Mouse (Mus musculus) embryonic facial prominence, embryonic 15.5 days (tissue): ENCODE data around the gene Apba3. TPM values are rescaled to one million over a fixed set of nuclear protein-coding genes. Genes with fewer than 3 reads are reported as not detected.

Experiments
- ATAC-seq: fragments of 200-750 bp; cut with Nextera tagmentation; 2 replicates; pipeline ENCODE4 v1.8.0; 2017; ENCODE audit warnings: low read depth, moderate TSS enrichment; ENCODE audit not compliant: insufficient number of reproducible peaks, low FRiP score, low TSS enrichment
- H3K27ac ChIP-seq: fragments of 300-500 bp; sonication (generic); replicated peaks from 2 replicates; pipeline ENCODE4 v1.5.1; 2015; ENCODE audit warnings: mild to moderate bottlenecking, inconsistent platforms
- H3K27me3 ChIP-seq: fragments of 300-500 bp; sonication (generic); 2 replicates; pipeline ENCODE4 v1.6.1; 2015; ENCODE audit warnings: inconsistent platforms
- H3K36me3 ChIP-seq: fragments of 300-500 bp; sonication (generic); 2 replicates; pipeline ENCODE4 v1.6.1; 2015; ENCODE audit warnings: mild to moderate bottlenecking, inconsistent platforms
- H3K4me1 ChIP-seq: fragments of 300-500 bp; sonication (generic); 2 replicates; pipeline ENCODE4 v1.6.1; 2015; ENCODE audit warnings: inconsistent platforms
- H3K4me2 ChIP-seq: fragments of 300-500 bp; sonication (generic); replicated peaks from 2 replicates; pipeline ENCODE4 v1.6.1; 2015; ENCODE audit warnings: mild to moderate bottlenecking, inconsistent platforms
- H3K4me3 ChIP-seq: fragments of 300-500 bp; sonication (generic); replicated peaks from 2 replicates; pipeline ENCODE4 v1.5.1; 2015; ENCODE audit warnings: mild to moderate bottlenecking, inconsistent platforms
- H3K9ac ChIP-seq: fragments of 300-500 bp; sonication (generic); 2 replicates; pipeline ENCODE4 v1.6.1; 2015; ENCODE audit warnings: inconsistent platforms
- H3K9me3 ChIP-seq: fragments of 300-500 bp; sonication (generic); replicated peaks from 2 replicates; pipeline ENCODE4 v1.6.1; 2016; ENCODE audit warnings: inconsistent platforms
- WGBS: fragments of 180-500 bp; shearing (Covaris S2); methylation state at CpG from one replicate; pipeline ENCODE4 v1.1.7; 2015; 5-methylcytosine and 5-hydroxymethylcytosine counted together
- polyA plus RNA-seq: library from polyadenylated mRNA; unstranded; fragments of >200 nt; fragmentation: Nextera tagmentation; extraction: Ambion mirVana; gene quantifications from 2 replicates; pipeline ENCODE4 v1.2.1, GENCODE M21; 2015

The Apba3 gene
- polyA plus RNA-seq, 1 experiment from 2014 or later: 77.4 TPM

- 80% methylated on average over 6 of the region's 6 CpGs for whole genome bisulfite sequencing
- H3K27ac ChIP-seq: no peak overlapping the region
- no peak overlapping the region for H3K9ac ChIP-seq
- no peaks in the 10 kb centered on the region for H3K36me3 ChIP-seq
- H3K27me3 ChIP-seq: peaks cover 35% of the 10 kb centered on the region
- H3K4me2 ChIP-seq: no peak overlapping the region
- no peaks in the 10 kb centered on the region for H3K9me3 ChIP-seq
- peaks cover 42% of the 10 kb centered on the region for H3K4me1 ChIP-seq
- ATAC-seq: no peak
- no peak overlapping the region for H3K4me3 ChIP-seq
These were observed 32.6 kb upstream of the Apba3 start for GRCm38 (mm10) chr10:81234206-81234605.

GRCm38 (mm10) chr10:81236471-81237268, 30.1 kb upstream of the Apba3 start:
- Histone ChIP-seq H3K27me3 (peaks cover 34% of the 10 kb centered on the region), H3K9me3 (no peaks in the 10 kb centered on the region), H3K9ac (no peak overlapping the region), H3K4me3 (no peak overlapping the region), H3K4me2 (no peak overlapping the region), H3K27ac (no peak overlapping the region), H3K4me1 (peaks cover 41% of the 10 kb centered on the region), H3K36me3 (no peaks in the 10 kb centered on the region)
- no peak for ATAC-seq
- 78% methylated on average over 12 of the region's 12 CpGs for WGBS

GRCm38 (mm10) chr10:81238618-81239017, 28.1 kb upstream of the Apba3 start:
- Histone ChIP-seq H3K36me3 (no peaks in the 10 kb centered on the region), H3K9ac (no peak overlapping the region), H3K4me3 (no peak overlapping the region), H3K9me3 (no peaks in the 10 kb centered on the region), H3K4me1 (peaks cover 33% of the 10 kb centered on the region), H3K27ac (no peak overlapping the region), H3K4me2 (no peak overlapping the region), H3K27me3 (peaks cover 38% of the 10 kb centered on the region)
- no peak for ATAC-seq
- 87% methylated on average over 2 of the region's 2 CpGs for WGBS

- H3K27ac ChIP-seq: no peak overlapping the region
- H3K27me3 ChIP-seq: peaks cover 44% of the 10 kb centered on the region
- H3K4me2 ChIP-seq: no peak overlapping the region
- H3K9me3 ChIP-seq: no peaks in the 10 kb centered on the region
- 23% methylated on average over 13 of the region's 13 CpGs for WGBS
- ATAC-seq: no peak
- H3K4me3 ChIP-seq: no peak overlapping the region
- peaks cover 24% of the 10 kb centered on the region for H3K4me1 ChIP-seq
- no peaks in the 10 kb centered on the region for H3K36me3 ChIP-seq
- H3K9ac ChIP-seq: no peak overlapping the region
These were observed 25.9 kb upstream of the Apba3 start for GRCm38 (mm10) chr10:81240876-81241275.

- H3K36me3 ChIP-seq: no peaks in the 10 kb centered on the region
- H3K9me3 ChIP-seq: no peaks in the 10 kb centered on the region
- WGBS: 88% methylated on average over 16 of the region's 16 CpGs
- no peak for ATAC-seq
- H3K4me2 ChIP-seq: no peak overlapping the region
- peaks cover 20% of the 10 kb centered on the region for H3K4me1 ChIP-seq
- H3K27me3 ChIP-seq: peaks cover 44% of the 10 kb centered on the region
- no peak overlapping the region for H3K4me3 ChIP-seq
- no peak overlapping the region for H3K9ac ChIP-seq
- H3K27ac ChIP-seq: no peak overlapping the region
These were observed 24.7 kb upstream of the Apba3 start for GRCm38 (mm10) chr10:81242021-81242420.

- no peak for ATAC-seq
- peaks cover 39% of the 10 kb centered on the region for H3K27me3 ChIP-seq
These were observed 22.6 kb upstream of the Apba3 start for GRCm38 (mm10) chr10:81244146-81244545.

GRCm38 (mm10) chr10:81244595-81244994, 22.2 kb upstream of the Apba3 start:
- 9% methylated on average over 17 of the region's 17 CpGs for WGBS
- H3K36me3 ChIP-seq: 0 out of 2 replicates have a peak, but pooled peaks cover 7% of the 10 kb centered on the region
- H3K27me3 ChIP-seq: peaks cover 35% of the 10 kb centered on the region
- peaks cover 7% of the 10 kb centered on the region; the same call in 1 of the 2 replicates for H3K4me1 ChIP-seq
- H3K9ac ChIP-seq: no peak overlapping the region
- ATAC-seq: no peak
- no peak overlapping the region for H3K4me2 ChIP-seq
- H3K9me3 ChIP-seq: no peaks in the 10 kb centered on the region
- H3K4me3 ChIP-seq: no peak overlapping the region
- no peak overlapping the region for H3K27ac ChIP-seq

More at GRCm38 (mm10) chr10:81244146-81244545, 22.6 kb upstream of the Apba3 start:
- no peak overlapping the region for H3K4me3 ChIP-seq
- H3K36me3 ChIP-seq: 0 out of 2 replicates have a peak, but pooled peaks cover 7% of the 10 kb centered on the region
- peaks cover 11% of the 10 kb centered on the region for H3K4me1 ChIP-seq
- no peak overlapping the region for H3K27ac ChIP-seq
- no peaks in the 10 kb centered on the region for H3K9me3 ChIP-seq
- no peak overlapping the region for H3K9ac ChIP-seq
- no peak overlapping the region for H3K4me2 ChIP-seq
- 75% methylated on average over 4 of the region's 4 CpGs for WGBS

- H3K27me3 ChIP-seq: peaks cover 29% of the 10 kb centered on the region
- no peak overlapping the region for H3K27ac ChIP-seq
- H3K9me3 ChIP-seq: no peaks in the 10 kb centered on the region
- H3K36me3 ChIP-seq: 0 out of 2 replicates have a peak, but pooled peaks cover 7% of the 10 kb centered on the region
- 0 out of 2 replicates have a peak, but pooled peaks cover 2% of the 10 kb centered on the region for H3K4me1 ChIP-seq
- WGBS: 79% methylated on average over 6 of the region's 6 CpGs
- no peak overlapping the region for H3K9ac ChIP-seq
- no peak overlapping the region for H3K4me3 ChIP-seq
- ATAC-seq: no peak
- no peak overlapping the region for H3K4me2 ChIP-seq
These were observed 21.6 kb upstream of the Apba3 start for GRCm38 (mm10) chr10:81245166-81245565.

- ATAC-seq: no peak
- H3K9ac ChIP-seq: no peak overlapping the region
- no peak overlapping the region for H3K4me3 ChIP-seq
- no peak overlapping the region for H3K4me2 ChIP-seq
- H3K4me1 ChIP-seq: peaks cover 6% of the 10 kb centered on the region
- 92% methylated on average over 2 of the region's 2 CpGs for WGBS
- H3K27ac ChIP-seq: no peak overlapping the region
- no peaks in the 10 kb centered on the region for H3K9me3 ChIP-seq
- H3K27me3 ChIP-seq: peaks cover 31% of the 10 kb centered on the region
- H3K36me3 ChIP-seq: 0 out of 2 replicates have a peak, but pooled peaks cover 7% of the 10 kb centered on the region
These were observed 19.0 kb upstream of the Apba3 start for GRCm38 (mm10) chr10:81247804-81248203.

- Histone ChIP-seq H3K27me3 (peaks cover 37% of the 10 kb centered on the region), H3K9ac (no peak overlapping the region), H3K27ac (no peak overlapping the region), H3K4me1 (peaks cover 11% of the 10 kb centered on the region), H3K9me3 (no peaks in the 10 kb centered on the region), H3K4me3 (no peak overlapping the region), H3K4me2 (no peak overlapping the region), H3K36me3 (0 out of 2 replicates have a peak, but pooled peaks cover 7% of the 10 kb centered on the region)
- WGBS: 75% methylated on average over 8 of the region's 8 CpGs
- no peak for ATAC-seq
These were observed 17.3 kb upstream of the Apba3 start for GRCm38 (mm10) chr10:81249442-81249841.

GRCm38 (mm10) chr10:81252424-81253419, 14.0 kb upstream of the Apba3 start, which contains the start of gene Matk:
TSS of gene Matk (plus strand) at chr10:81252935.
- H3K4me2 ChIP-seq: peak within 1 kb of the TSS; percentile 34
- H3K27ac ChIP-seq: no peak within 1 kb of the TSS
- no peak within 1 kb of the TSS for H3K9ac ChIP-seq
- WGBS: 8% methylated on average over 43 of the region's 44 CpGs
- peaks cover 59% of the 10 kb centered on the region for H3K27me3 ChIP-seq
- no peaks in the 10 kb centered on the region for H3K9me3 ChIP-seq
- peaks cover 18% of the 10 kb centered on the region for H3K4me1 ChIP-seq
- ATAC-seq: no peak
- H3K36me3 ChIP-seq: 0 out of 2 replicates have a peak, but pooled peaks cover 4% of the 10 kb centered on the region
- peak within 1 kb of the TSS; percentile 11; the same call in 1 of the 2 replicates for H3K4me3 ChIP-seq
